Mouse (Mus musculus) kidney, adult 8-10 months (tissue): ENCODE data around the gene Snrpd2.
"Not testable (repeated sequence)": the region's sequence is repeated elsewhere in the genome, so short reads cannot be mapped to it uniquely, and the experiment has no call there.

Experiments
- DNase-seq, 2 experiments: peaks; one replicate each; pipeline ENCODE4 v3.0.0; 2022

Gene Snrpd2

GRCm38 (mm10) chr7:19151121-19151520 is 1.6 kb downstream of the Snrpd2 start:
- not testable (repeated sequence) for DNase-seq

GRCm38 (mm10) chr7:19154796-19155195 is 5.3 kb downstream of the Snrpd2 start:
- DNase-seq = no peak

GRCm38 (mm10) chr7:19155825-19156475 is 6.4 kb downstream of the Snrpd2 start:
- no peak for DNase-seq

GRCm38 (mm10) chr7:19157160-19157800 is 7.8 kb downstream of the Snrpd2 start:
- DNase-seq = peak; percentile 87 to 94

- no peak for DNase-seq
These were observed 9.1 kb downstream of the Snrpd2 start for GRCm38 (mm10) chr7:19158601-19159000.

- no peak for DNase-seq
These were observed 9.9 kb downstream of the Snrpd2 start for GRCm38 (mm10) chr7:19159411-19159810.

- DNase-seq = no peak
These were observed 10.6 kb downstream of the Snrpd2 start for GRCm38 (mm10) chr7:19160115-19160514.

- no peak for DNase-seq
These were observed 13.4 kb downstream of the Snrpd2 start for GRCm38 (mm10) chr7:19162928-19163327.

GRCm38 (mm10) chr7:19163752-19164151 is 14.2 kb downstream of the Snrpd2 start:
- no peak for DNase-seq

- no peak for DNase-seq
These were observed 14.7 kb downstream of the Snrpd2 start for GRCm38 (mm10) chr7:19164189-19164588.

GRCm38 (mm10) chr7:19164978-19165377 is 15.5 kb downstream of the Snrpd2 start:
- DNase-seq = no peak

- DNase-seq = no peak
These were observed 16.3 kb downstream of the Snrpd2 start, which contains the start of gene Gipr for GRCm38 (mm10) chr7:19165656-19166423. Gene Gipr (minus strand): TSS chr7:19166127.

GRCm38 (mm10) chr7:19166990-19167389 is 17.5 kb downstream of the Snrpd2 start:
- no peak for DNase-seq

- DNase-seq = no peak
These were observed 20.0 kb downstream of the Snrpd2 start for GRCm38 (mm10) chr7:19169506-19169905.

- DNase-seq = no peak
These were observed 20.6 kb downstream of the Snrpd2 start for GRCm38 (mm10) chr7:19170142-19170541.

- DNase-seq = no peak
These were observed 22.3 kb downstream of the Snrpd2 start for GRCm38 (mm10) chr7:19171831-19172230.

GRCm38 (mm10) chr7:19172874-19173273 is 23.4 kb downstream of the Snrpd2 start:
- peak; percentile 54 to 70 for DNase-seq

- peak in 1 of 2 experiments; percentile 26 for DNase-seq
These were observed 26.4 kb downstream of the Snrpd2 start, which contains the start of gene Eml2 for GRCm38 (mm10) chr7:19175708-19176515. Gene Eml2 (plus strand): TSS chr7:19176421.

- DNase-seq = no peak
These were observed 27.0 kb downstream of the Snrpd2 start for GRCm38 (mm10) chr7:19176516-19176947.

- no peak for DNase-seq
These were observed 27.7 kb downstream of the Snrpd2 start for GRCm38 (mm10) chr7:19177216-19177615.

- DNase-seq = no peak
These were observed 28.5 kb downstream of the Snrpd2 start for GRCm38 (mm10) chr7:19178035-19178434.

GRCm38 (mm10) chr7:19178443-19179092 is 29.0 kb downstream of the Snrpd2 start:
- DNase-seq = peak; percentile 45 to 80
